15 mouse cellular contexts compared by ENCODE assay signal in genomic region chr10:90831288-90831626, GRCm38 (mm10).
DNase-seq lines count a peak whose midpoint lies in the region; ATAC-seq and TF ChIP-seq lines count a peak whose summit lies in the region.
"Had no signal": no experiment of that assay in that cellular context is flagged by ENCODE, and none has a peak within 500 bp of the region (broad histone marks: within the 10 kb centered on the region; RNA-seq: fewer than 3 reads in every experiment).

No protein-coding gene starts in this region.

- H3K27me3 ChIP-seq in limb, embryonic 13.5 days, result peaks cover 84% of the 10 kb centered on the region
- H3K27me3 ChIP-seq in limb, embryonic 10.5 days (ENCODE audit: low read depth, poor library complexity, severe bottlenecking), result peaks cover 72% of the 10 kb centered on the region
- peaks cover 65% of the 10 kb centered on the region for H3K27me3 ChIP-seq in hindbrain, embryonic 10.5 days (ENCODE audit: insufficient read depth, poor library complexity, severe bottlenecking)
- peaks cover 47% of the 10 kb centered on the region for H3K27me3 ChIP-seq in midbrain, embryonic 13.5 days

- ATAC-seq in limb, embryonic 13.5 days (ENCODE audit: low FRiP score, low read depth), result no peak
- no peak for ATAC-seq in midbrain, embryonic 13.5 days
- ATAC-seq: intestine, embryonic 15.5 days had no signal

- no peak for TF ChIP-seq POLR2A in olfactory bulb, adult 2 months (IDR thresholded peaks at IDR 0.05; ENCODE audit: insufficient read depth, low read depth, low read length)

- H3K9ac ChIP-seq in limb, embryonic 13.5 days, result no peak overlapping the region
- peak overlapping the region; percentile 84 for H3K9ac ChIP-seq in midbrain, embryonic 13.5 days (replicated peaks)
- H3K9ac ChIP-seq: heart, embryonic 15.5 days; intestine, embryonic 15.5 days had no signal

- H3K36me3 ChIP-seq in limb, embryonic 13.5 days, result no peaks in the 10 kb centered on the region
- no peaks in the 10 kb centered on the region for H3K36me3 ChIP-seq in limb, embryonic 10.5 days
- no peaks in the 10 kb centered on the region for H3K36me3 ChIP-seq in hindbrain, embryonic 10.5 days
- no peaks in the 10 kb centered on the region for H3K36me3 ChIP-seq in midbrain, embryonic 13.5 days
- H3K36me3 ChIP-seq: heart, embryonic 15.5 days; intestine, embryonic 15.5 days had no signal

- peaks cover 4% of the 10 kb centered on the region; the same call in 1 of the 2 replicates for H3K4me1 ChIP-seq in limb, embryonic 13.5 days
- peaks cover 13% of the 10 kb centered on the region for H3K4me1 ChIP-seq in limb, embryonic 10.5 days
- H3K4me1 ChIP-seq in hindbrain, embryonic 10.5 days (replicated peaks), result peaks cover 20% of the 10 kb centered on the region
- H3K4me1 ChIP-seq in midbrain, embryonic 13.5 days (replicated peaks), result peaks cover 31% of the 10 kb centered on the region
- peaks cover 10% of the 10 kb centered on the region; the same call in 1 of the 2 replicates for H3K4me1 ChIP-seq in olfactory bulb, adult 2 months (ENCODE audit: control insufficient read depth, insufficient read depth, low read length)

- no peak for DNase-seq in limb, embryonic 10.5 days (ENCODE audit: low spot score)
- no peak for DNase-seq in hindbrain, embryonic 10.5 days (ENCODE audit: low spot score)
- no peak for DNase-seq in gastrocnemius, postnatal 4 days (ENCODE audit: low spot score in 2 of 2)
- no peak for DNase-seq in thymus, postnatal 4 days
- no peak for DNase-seq in right cerebral cortex, postnatal 4 days
- DNase-seq: gastrocnemius, postnatal 14 days; kidney, postnatal 36 days; lung, postnatal 10 days; spleen, adult 18-20 months had no signal

- H3K27ac ChIP-seq in limb, embryonic 13.5 days, result no peak overlapping the region
- H3K27ac ChIP-seq in limb, embryonic 10.5 days, result no peak overlapping the region
- no peak overlapping the region for H3K27ac ChIP-seq in hindbrain, embryonic 10.5 days
- no peak overlapping the region for H3K27ac ChIP-seq in midbrain, embryonic 13.5 days
- peak overlapping the region; percentile 90 for H3K27ac ChIP-seq in olfactory bulb, adult 2 months (ENCODE audit: insufficient read depth, low read depth, low read length)
- H3K27ac ChIP-seq: heart, embryonic 15.5 days; intestine, embryonic 15.5 days had no signal

- no peaks in the 10 kb centered on the region for H3K9me3 ChIP-seq in limb, embryonic 13.5 days
- H3K9me3 ChIP-seq in limb, embryonic 10.5 days (replicated peaks), result no peaks in the 10 kb centered on the region
- H3K9me3 ChIP-seq in hindbrain, embryonic 10.5 days, result no peaks in the 10 kb centered on the region
- no peaks in the 10 kb centered on the region for H3K9me3 ChIP-seq in midbrain, embryonic 13.5 days
- H3K9me3 ChIP-seq: heart, embryonic 15.5 days; intestine, embryonic 15.5 days had no signal

- H3K4me3 ChIP-seq in limb, embryonic 13.5 days, result peak overlapping the region; percentile 59; the same call in 1 of the 2 replicates
- no peak overlapping the region for H3K4me3 ChIP-seq in limb, embryonic 10.5 days
- peak overlapping the region; percentile 77; the same call in 1 of the 2 replicates for H3K4me3 ChIP-seq in hindbrain, embryonic 10.5 days
- peak overlapping the region; percentile 69 for H3K4me3 ChIP-seq in midbrain, embryonic 13.5 days (replicated peaks)
- peak overlapping the region; percentile 91 for H3K4me3 ChIP-seq in olfactory bulb, adult 2 months (ENCODE audit: insufficient read depth, low read depth, low read length)
- H3K4me3 ChIP-seq: heart, embryonic 15.5 days; intestine, embryonic 15.5 days had no signal

- TF ChIP-seq CTCF in olfactory bulb, adult 2 months (IDR thresholded peaks at IDR 0.05; ENCODE audit: insufficient read depth, low read depth, low read length), result no peak

- H3K4me2 ChIP-seq in limb, embryonic 13.5 days (replicated peaks), result no peak overlapping the region
- peak overlapping the region; percentile 77 for H3K4me2 ChIP-seq in midbrain, embryonic 13.5 days (replicated peaks)
- H3K4me2 ChIP-seq: intestine, embryonic 15.5 days; liver, embryonic 11.5 days had no signal

- WGBS in limb, embryonic 13.5 days, result 14% methylated on average over 2 of the region's 2 CpGs
- 12% methylated on average over 2 of the region's 2 CpGs for WGBS in limb, embryonic 10.5 days
- WGBS in hindbrain, embryonic 10.5 days, result 6% methylated on average over 2 of the region's 2 CpGs
- 0% methylated on average over 2 of the region's 2 CpGs for WGBS in midbrain, embryonic 13.5 days
- WGBS in olfactory bulb, adult 2 months, result 9% methylated on average over 2 of the region's 2 CpGs
